Mouse (Mus musculus): ENCODE measurements around the gene Pax7. TPM values are rescaled to one million over a fixed set of nuclear protein-coding genes. Genes with fewer than 3 reads are reported as not detected.

Gene Pax7
- polyA plus RNA-seq, 1 experiment from 2014 or later = 0.73 TPM

DNA sequence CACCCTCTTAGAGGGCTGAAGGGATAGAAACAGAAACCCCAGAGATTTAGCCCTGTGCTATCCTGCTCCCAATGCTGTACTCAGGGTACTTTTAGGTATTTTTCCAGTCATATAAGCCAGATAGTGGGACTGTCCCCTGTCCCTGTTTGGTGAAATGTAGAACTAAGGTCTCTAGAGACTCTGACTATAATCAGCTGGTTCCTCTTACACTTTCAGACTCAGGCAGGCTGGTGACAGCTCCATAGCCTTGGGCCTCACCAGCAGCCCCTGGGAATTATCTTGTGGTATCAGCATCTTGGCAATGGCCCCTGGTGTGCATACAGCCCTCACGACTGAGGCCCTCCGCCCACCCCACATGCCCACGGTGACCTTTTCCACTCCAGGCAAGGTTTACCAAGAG lies 89.7 kb downstream of the Pax7 start:
- Histone ChIP-seq H3K4me1 (replicated peaks; ENCODE audit: control insufficient read depth, insufficient read depth, low read length) (no peaks in the 10 kb centered on the region), H3K36me3 (ENCODE audit: control insufficient read depth, insufficient read depth, low read length) (no peaks in the 10 kb centered on the region), H3K27ac (ENCODE audit: low read depth, low read length) (no peak overlapping the region), H3K9ac (ENCODE audit: low read length) (no peak overlapping the region), H3K4me3 (ENCODE audit: low read depth, low read length) (no peak overlapping the region), H3K27me3 (ENCODE audit: control insufficient read depth, insufficient read depth, low read length) (no peaks in the 10 kb centered on the region), H3K9me3 (ENCODE audit: control insufficient read depth, low read length) (no peaks in the 10 kb centered on the region), H3K4me2 (ENCODE audit: low read depth, low read length, severe bottlenecking) (no peak overlapping the region)
- 93% methylated on average over 3 of the region's 3 CpGs for WGBS
- no peak for ATAC-seq (replicated peaks; ENCODE audit: low FRiP score)
- DNase-seq (ENCODE audit: low spot score) = no peak

DNA sequence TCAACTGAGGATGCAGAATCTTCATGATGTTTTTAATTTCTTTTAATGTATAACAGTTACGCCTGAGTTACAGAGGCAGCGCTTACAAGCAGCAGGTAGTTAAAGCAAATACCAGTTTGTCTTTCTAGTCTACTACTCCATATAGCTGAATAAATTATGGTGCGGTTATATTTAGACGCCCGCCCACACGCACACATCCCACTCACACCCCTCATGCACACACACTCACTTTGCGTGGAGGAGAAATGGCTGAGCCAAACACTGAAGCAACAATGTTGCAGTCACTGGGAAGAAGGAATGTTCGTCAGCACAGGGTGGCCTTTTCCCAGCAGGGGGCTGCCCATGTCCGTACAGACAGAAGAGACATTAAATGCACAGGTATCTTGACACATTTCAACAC lies 96.3 kb downstream of the Pax7 start:
- Histone ChIP-seq H3K9me3 (ENCODE audit: control insufficient read depth, low read length) (no peaks in the 10 kb centered on the region), H3K27me3 (ENCODE audit: control insufficient read depth, insufficient read depth, low read length) (no peaks in the 10 kb centered on the region), H3K9ac (ENCODE audit: low read length) (no peak overlapping the region), H3K4me2 (ENCODE audit: low read depth, low read length, severe bottlenecking) (no peak overlapping the region), H3K36me3 (ENCODE audit: control insufficient read depth, insufficient read depth, low read length) (no peaks in the 10 kb centered on the region), H3K4me3 (ENCODE audit: low read depth, low read length) (no peak overlapping the region), H3K27ac (ENCODE audit: low read depth, low read length) (no peak overlapping the region), H3K4me1 (replicated peaks; ENCODE audit: control insufficient read depth, insufficient read depth, low read length) (no peaks in the 10 kb centered on the region)
- ATAC-seq (replicated peaks; ENCODE audit: low FRiP score) (no peak), DNase-seq (ENCODE audit: low spot score) (no peak)
- 87% methylated on average over 9 of the region's 9 CpGs for WGBS

DNA sequence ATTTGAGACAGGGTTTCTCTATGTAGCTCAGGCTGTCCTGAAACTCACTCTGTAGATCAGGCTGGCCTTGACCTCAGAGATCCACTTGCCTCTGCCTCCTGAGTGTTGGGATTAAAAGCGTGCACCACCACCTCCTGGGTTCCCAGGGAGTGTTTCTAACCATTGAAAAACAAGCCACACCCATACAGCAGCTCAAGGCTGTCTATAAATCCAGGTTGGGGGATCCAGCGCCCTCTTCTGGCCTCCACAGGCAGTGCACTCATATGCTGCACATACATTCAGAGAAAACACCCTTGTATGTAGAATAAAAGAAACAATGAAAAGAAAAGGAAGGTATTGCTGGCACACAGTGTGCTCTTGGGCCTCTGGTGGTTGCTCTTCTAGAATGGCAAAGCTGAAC lies 106.2 kb downstream of the Pax7 start:
- no peak overlapping the region for H3K4me3 ChIP-seq (ENCODE audit: low read depth, low read length)
- no peak overlapping the region for H3K4me2 ChIP-seq (ENCODE audit: low read depth, low read length, severe bottlenecking)
- H3K27ac ChIP-seq (ENCODE audit: low read depth, low read length) = no peak overlapping the region
- no peaks in the 10 kb centered on the region for H3K4me1 ChIP-seq (replicated peaks; ENCODE audit: control insufficient read depth, insufficient read depth, low read length)
- 57% methylated on average over 2 of the region's 2 CpGs for WGBS
- no peaks in the 10 kb centered on the region for H3K27me3 ChIP-seq (ENCODE audit: control insufficient read depth, insufficient read depth, low read length)
- DNase-seq (ENCODE audit: low spot score) (no peak), ATAC-seq (replicated peaks; ENCODE audit: low FRiP score) (no peak)
- no peaks in the 10 kb centered on the region for H3K36me3 ChIP-seq (ENCODE audit: control insufficient read depth, insufficient read depth, low read length)
- H3K9me3 ChIP-seq (ENCODE audit: control insufficient read depth, low read length) = no peaks in the 10 kb centered on the region; the same call in 1 of the 2 replicates
- H3K9ac ChIP-seq (ENCODE audit: low read length) = no peak overlapping the region

DNA sequence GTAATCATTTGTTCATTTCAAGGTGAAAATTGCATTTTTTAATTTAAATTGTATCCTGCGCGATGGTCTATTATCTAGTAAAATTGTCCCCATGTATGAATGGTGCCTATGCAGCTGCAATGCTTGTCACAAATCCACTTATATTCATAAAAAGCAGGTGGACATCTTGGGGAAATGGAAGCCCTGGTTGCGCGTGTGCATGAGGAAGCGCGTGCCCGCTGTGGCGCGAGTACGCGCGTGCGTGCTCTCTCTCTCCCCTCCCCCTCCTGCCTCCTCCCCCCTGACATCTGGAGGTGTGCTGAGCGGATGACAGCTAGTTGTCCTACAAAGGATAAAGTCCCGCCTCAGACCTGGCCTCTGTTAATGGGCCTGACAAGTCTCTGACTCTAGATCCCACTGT lies 107.9 kb downstream of the Pax7 start:
- H3K36me3 ChIP-seq (ENCODE audit: control insufficient read depth, insufficient read depth, low read length) = no peaks in the 10 kb centered on the region
- H3K9ac ChIP-seq (ENCODE audit: low read length) = no peak overlapping the region
- no peaks in the 10 kb centered on the region for H3K4me1 ChIP-seq (replicated peaks; ENCODE audit: control insufficient read depth, insufficient read depth, low read length)
- ATAC-seq (replicated peaks; ENCODE audit: low FRiP score) (no peak), DNase-seq (ENCODE audit: low spot score) (no peak)
- no peak overlapping the region for H3K4me2 ChIP-seq (ENCODE audit: low read depth, low read length, severe bottlenecking)
- H3K27me3 ChIP-seq (ENCODE audit: control insufficient read depth, insufficient read depth, low read length) = no peaks in the 10 kb centered on the region
- H3K4me3 ChIP-seq (ENCODE audit: low read depth, low read length) = no peak overlapping the region
- no peak overlapping the region for H3K27ac ChIP-seq (ENCODE audit: low read depth, low read length)
- 61% methylated on average over 15 of the region's 15 CpGs for WGBS
- H3K9me3 ChIP-seq (ENCODE audit: control insufficient read depth, low read length) = no peaks in the 10 kb centered on the region; the same call in 1 of the 2 replicates

DNA sequence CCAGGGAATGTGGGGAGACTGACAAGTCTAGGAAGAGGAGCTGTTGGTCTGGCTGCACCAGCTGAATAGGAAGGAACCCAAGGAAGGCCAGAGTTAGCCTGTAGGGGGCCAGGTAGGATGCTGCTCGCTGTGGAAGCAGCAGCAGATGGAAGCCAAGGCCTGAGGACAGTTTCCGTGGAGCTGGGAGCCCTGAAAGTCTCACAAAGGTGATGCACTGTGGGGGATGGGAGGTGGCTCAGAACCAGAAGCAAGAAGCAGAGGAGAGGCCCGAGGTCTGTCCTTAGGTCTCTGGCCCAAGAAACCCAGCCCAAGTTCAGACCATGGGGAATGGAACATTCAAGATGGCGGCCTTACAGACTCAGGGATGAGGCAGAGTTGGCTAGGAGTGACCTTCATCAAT lies 109.0 kb downstream of the Pax7 start:
- no peak overlapping the region for H3K9ac ChIP-seq (ENCODE audit: low read length)
- no peaks in the 10 kb centered on the region for H3K4me1 ChIP-seq (replicated peaks; ENCODE audit: control insufficient read depth, insufficient read depth, low read length)
- H3K36me3 ChIP-seq (ENCODE audit: control insufficient read depth, insufficient read depth, low read length) = no peaks in the 10 kb centered on the region
- H3K4me2 ChIP-seq (ENCODE audit: low read depth, low read length, severe bottlenecking) = no peak overlapping the region
- DNase-seq (ENCODE audit: low spot score) = no peak
- no peak overlapping the region for H3K27ac ChIP-seq (ENCODE audit: low read depth, low read length)
- ATAC-seq (replicated peaks; ENCODE audit: low FRiP score) = no peak
- no peaks in the 10 kb centered on the region; the same call in 1 of the 2 replicates for H3K9me3 ChIP-seq (ENCODE audit: control insufficient read depth, low read length)
- H3K4me3 ChIP-seq (ENCODE audit: low read depth, low read length) = no peak overlapping the region
- WGBS = 62% methylated on average over 4 of the region's 4 CpGs
- H3K27me3 ChIP-seq (ENCODE audit: control insufficient read depth, insufficient read depth, low read length) = no peaks in the 10 kb centered on the region

DNA sequence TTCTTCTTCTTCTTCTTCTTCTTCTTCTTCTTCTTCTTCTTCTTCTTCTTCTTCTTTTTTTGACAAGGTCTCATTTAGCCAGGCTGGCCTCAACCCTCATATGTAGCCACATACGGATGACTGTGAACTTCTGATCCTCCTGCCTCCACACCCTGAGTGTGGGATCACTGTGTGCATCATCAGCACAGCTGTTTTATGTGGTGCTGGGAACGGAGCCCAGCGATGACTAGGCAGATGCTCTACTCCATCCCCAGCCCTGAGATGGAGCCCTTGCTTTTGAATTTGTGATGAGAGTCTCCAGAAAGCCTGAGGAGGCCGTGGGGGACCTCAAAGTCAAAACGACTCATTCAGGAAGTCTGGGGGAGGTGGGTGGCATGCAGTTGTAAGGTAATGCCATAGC lies 114.3 kb downstream of the Pax7 start:
- 89% methylated on average over 5 of the region's 5 CpGs for WGBS
- Histone ChIP-seq H3K36me3 (ENCODE audit: control insufficient read depth, insufficient read depth, low read length) (no peaks in the 10 kb centered on the region), H3K4me3 (ENCODE audit: low read depth, low read length) (no peak overlapping the region), H3K9ac (ENCODE audit: low read length) (no peak overlapping the region), H3K27me3 (ENCODE audit: control insufficient read depth, insufficient read depth, low read length) (no peaks in the 10 kb centered on the region), H3K4me1 (replicated peaks; ENCODE audit: control insufficient read depth, insufficient read depth, low read length) (no peaks in the 10 kb centered on the region), H3K27ac (ENCODE audit: low read depth, low read length) (no peak overlapping the region), H3K4me2 (ENCODE audit: low read depth, low read length, severe bottlenecking) (no peak overlapping the region), H3K9me3 (ENCODE audit: control insufficient read depth, low read length) (no peaks in the 10 kb centered on the region)
- DNase-seq (ENCODE audit: low spot score) = no peak
- no peak for ATAC-seq (replicated peaks; ENCODE audit: low FRiP score)

DNA sequence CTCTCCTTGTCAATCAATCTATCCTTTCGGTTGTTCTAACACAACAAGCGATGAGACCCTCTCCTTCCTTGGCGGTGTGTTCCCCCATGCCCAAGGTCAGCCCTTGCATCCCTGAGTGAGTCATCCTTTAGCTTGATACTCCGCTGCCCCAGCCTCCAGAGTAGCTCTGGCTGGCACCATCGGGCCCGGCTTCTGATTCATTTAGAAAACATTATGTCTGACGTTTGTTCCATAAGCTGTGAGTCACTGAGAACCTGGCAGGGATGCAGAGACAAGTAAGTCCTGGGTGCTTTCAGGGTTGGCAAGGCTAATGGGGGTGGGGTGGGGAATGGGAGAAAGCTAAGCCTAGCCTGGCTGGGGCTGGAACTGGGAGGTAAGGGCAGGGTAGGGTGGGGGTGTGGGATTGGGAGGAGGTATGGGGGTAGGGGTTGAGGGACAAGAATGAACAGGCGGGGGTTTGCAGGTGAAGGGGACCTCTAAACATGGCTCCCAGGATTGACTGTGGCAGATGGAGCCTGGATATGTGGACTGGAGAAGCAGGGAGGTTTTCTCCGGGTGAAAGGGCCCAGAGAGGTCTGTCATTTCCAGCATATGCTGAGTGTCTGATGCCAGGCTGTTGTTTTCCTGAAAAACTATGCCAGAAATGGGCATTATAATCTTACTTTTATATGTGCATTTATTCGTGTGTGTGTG lies 116.7 kb downstream of the Pax7 start:
- H3K27ac ChIP-seq (ENCODE audit: low read depth, low read length) = no peak overlapping the region

DNA sequence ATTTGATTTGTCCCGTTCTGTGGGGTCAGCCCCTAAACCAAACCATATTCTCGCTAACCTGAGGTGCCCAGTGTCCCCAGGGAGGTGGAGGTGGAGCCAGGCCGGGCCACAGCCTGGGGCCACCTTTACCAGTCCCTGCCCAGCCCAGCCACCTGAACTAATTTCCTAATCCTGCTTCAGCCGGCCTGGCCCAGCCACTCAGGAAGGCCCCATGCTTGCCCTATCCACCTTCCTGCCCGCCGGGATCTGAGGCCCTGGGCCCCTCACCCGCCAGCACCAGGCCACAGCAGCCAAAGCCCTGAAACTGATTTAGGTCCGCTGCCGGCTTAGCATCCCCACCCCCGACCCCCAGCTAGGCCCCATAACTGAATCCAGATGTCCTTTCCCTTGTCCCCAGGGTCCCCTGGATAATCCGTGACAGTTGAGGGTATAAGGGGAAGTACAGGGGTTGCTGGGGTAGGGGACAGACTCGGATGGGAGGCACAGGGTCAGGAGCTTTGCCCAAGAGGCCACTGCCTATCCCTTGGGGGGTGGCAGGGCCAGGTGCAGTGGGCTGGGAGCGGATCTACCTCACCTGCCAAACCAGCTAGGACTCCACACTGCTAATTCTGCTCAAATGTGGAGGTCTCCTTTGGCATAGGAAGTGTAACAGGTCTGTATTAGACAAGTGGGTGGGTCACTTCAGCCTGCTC lies 117.9 kb downstream of the Pax7 start:
- Histone ChIP-seq H3K4me2 (ENCODE audit: low read depth, low read length, severe bottlenecking) (no peak overlapping the region), H3K9me3 (ENCODE audit: control insufficient read depth, low read length) (no peaks in the 10 kb centered on the region), H3K27ac (ENCODE audit: low read depth, low read length) (no peak overlapping the region), H3K9ac (ENCODE audit: low read length) (no peak overlapping the region), H3K4me1 (replicated peaks; ENCODE audit: control insufficient read depth, insufficient read depth, low read length) (no peaks in the 10 kb centered on the region; the same call in 1 of the 2 replicates), H3K27me3 (ENCODE audit: control insufficient read depth, insufficient read depth, low read length) (no peaks in the 10 kb centered on the region), H3K4me3 (ENCODE audit: low read depth, low read length) (no peak overlapping the region), H3K36me3 (ENCODE audit: control insufficient read depth, insufficient read depth, low read length) (no peaks in the 10 kb centered on the region)
- no peak for DNase-seq (ENCODE audit: low spot score)
- whole genome bisulfite sequencing = 24% methylated on average over 13 of the region's 13 CpGs
- no peak for ATAC-seq (replicated peaks; ENCODE audit: low FRiP score)

More for the DNA sequence above, 116.7 kb downstream of the Pax7 start:
- Histone ChIP-seq H3K9me3 (ENCODE audit: control insufficient read depth, low read length) (no peaks in the 10 kb centered on the region), H3K4me3 (ENCODE audit: low read depth, low read length) (no peak overlapping the region), H3K4me1 (replicated peaks; ENCODE audit: control insufficient read depth, insufficient read depth, low read length) (no peaks in the 10 kb centered on the region), H3K9ac (ENCODE audit: low read length) (no peak overlapping the region), H3K36me3 (ENCODE audit: control insufficient read depth, insufficient read depth, low read length) (no peaks in the 10 kb centered on the region), H3K4me2 (ENCODE audit: low read depth, low read length, severe bottlenecking) (no peak overlapping the region), H3K27me3 (ENCODE audit: control insufficient read depth, insufficient read depth, low read length) (no peaks in the 10 kb centered on the region)
- ATAC-seq (replicated peaks; ENCODE audit: low FRiP score) (no peak), DNase-seq (ENCODE audit: low spot score) (no peak)
- 86% methylated on average over 10 of the region's 10 CpGs for WGBS

All from forebrain, embryonic 11.5 days (tissue).